Mouse (Mus musculus) embryo, embryonic 11.5 days (tissue): ENCODE data around the gene Ctns.

Source experiments
- DNase-seq: peaks from one replicate; pipeline ENCODE4 v3.0.0-alpha.2; 2012; ENCODE audit warnings: low read depth, low spot score

Gene Ctns

DNA sequence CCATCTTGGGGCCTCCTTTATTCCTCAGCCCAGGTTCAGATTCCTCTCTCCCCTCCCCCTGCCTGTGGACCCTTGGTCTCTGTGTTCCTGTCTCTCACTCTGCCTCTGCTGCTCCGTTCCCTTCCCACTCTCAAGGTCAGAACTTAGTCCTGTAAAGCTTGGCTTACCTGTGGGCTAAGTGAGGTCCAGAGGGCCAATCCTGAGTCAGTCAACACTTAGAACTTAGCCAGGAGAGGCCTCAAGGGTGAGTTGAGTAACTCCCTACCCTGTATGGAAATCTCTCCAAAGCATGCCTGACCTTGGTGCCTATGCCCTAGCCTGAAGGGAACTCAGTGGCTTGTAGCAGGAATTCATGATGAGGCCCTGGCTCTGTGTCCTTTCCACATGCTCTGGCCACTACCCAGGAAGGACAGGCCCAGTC, 54.6 kb downstream of the Ctns start:
- DNase-seq, result no peak

DNA sequence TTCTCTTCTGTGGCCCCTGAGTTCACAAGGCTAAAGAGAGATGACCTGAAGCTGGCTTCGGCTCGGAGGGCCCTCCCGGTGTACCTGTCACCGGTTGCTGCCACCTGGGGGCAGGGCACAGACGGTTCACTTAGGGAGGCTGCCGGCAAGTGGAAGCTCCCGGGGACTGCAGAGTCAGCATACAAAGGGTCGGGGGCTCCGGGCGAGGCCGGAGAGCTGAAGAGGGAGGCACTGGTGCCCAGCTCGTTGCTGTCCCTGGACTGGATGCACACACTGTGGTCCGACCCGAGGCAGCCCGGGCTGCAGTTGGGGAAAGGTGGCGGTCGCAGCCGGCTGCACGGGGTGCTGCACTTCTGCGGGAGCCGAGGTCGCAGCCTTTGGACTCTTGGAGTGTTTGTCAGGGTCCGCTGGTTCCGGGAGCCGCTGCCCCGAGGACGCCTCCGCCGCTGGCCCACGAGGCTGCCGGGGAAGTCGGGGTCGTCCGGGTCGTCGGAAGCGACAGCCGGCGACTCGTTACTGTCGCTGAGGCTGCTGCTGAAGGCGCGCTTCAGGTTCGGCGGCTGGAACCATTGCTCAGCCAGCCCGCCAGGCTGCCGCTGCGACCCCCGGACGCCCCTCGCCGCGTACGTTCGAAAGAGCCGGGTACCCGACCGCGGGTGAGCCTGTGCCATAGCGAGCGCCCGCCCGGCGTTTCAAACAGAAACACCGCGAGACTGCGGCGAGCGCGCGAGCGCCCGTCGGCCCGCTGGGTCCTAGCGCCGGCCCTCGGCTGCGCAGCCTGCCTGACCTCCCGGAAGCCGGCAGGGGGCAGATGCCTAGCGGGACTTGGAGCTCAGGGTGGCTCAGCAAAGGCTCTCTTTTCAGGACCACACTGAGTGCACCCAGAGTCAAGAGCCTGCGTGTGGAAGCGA, 61.0 kb downstream of the Ctns start, which contains the start of gene Haspin:
Gene Haspin, minus strand, starts transcription at position 704 of the 911 bp plus-strand sequence.
- DNase-seq, result peak; percentile 83

DNA sequence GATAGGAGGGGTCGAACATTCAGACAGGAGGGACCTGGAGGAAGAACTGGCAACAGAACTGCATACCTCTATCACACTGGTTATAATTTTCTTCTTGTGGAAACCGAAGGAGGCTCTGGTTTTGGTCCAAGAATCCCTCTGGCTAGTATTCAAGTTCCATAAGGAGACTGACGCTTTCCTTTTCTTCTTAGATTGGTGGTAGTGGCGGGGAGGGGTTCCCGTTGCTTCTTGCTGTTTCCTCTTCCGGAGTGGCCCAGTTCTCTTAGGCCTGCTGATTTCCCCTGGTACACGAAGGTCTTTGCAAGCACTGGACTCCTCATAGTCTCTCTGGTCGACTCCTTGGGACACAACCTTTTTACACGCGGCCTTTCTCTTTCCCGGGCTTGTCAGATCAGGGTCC, 61.7 kb downstream of the Ctns start:
- no peak for DNase-seq

DNA sequence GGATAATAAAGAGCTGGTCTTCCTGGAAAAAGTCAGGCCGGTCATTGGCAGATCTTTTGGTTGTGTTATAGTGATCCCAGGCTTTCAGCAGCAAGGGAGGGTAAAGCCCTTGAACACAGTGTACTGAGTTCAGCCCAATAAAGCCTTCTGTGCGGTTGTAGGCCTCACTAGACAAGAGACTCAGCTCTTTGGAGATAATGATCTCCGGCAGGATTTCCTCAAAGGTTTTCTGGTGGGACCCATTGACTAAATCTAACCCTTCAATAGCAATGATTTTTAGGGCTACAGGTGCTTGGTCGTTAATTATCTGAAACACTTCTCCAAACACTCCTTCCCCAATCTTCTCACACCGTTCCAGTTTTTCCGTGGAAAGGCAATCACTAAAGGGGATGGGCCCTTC, 62.3 kb downstream of the Ctns start:
- DNase-seq, result no peak

DNA sequence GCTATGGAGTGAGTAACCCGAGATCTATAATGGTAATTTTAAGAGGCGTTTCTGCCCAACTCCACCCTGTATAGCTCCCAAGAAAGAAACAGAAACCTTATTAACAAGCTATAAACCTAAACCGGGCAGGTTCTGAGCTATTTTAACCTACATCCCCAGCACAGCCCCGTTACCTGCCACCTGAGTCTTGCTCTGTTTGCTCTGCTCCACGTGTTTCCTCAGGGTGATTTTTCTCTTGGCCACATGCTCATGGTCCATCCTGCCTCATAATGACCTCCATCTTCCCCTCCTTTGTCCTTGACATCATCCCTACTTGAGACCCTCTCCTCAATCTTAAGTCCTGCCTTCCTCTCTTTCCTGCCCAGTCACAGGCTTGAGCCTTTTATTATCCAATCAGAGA, 64.6 kb downstream of the Ctns start:
- DNase-seq, result no peak
